Mouse (Mus musculus) kidney, adult 2 months (tissue): ENCODE results near the gene Grin2d.

Experiments
- CTCF ChIP-seq: fragments of 200-500 bp; conservative IDR thresholded peaks from 2 replicates; pipeline ENCODE4 v1.5.1; 2011; ENCODE audit warnings: low read depth, mild to moderate bottlenecking, control low read depth, low read length, moderate library complexity, mixed read lengths; ENCODE audit not compliant: insufficient read depth, insufficient read length
- POLR2A ChIP-seq: fragments of 200-500 bp; IDR thresholded peaks from one replicate; pipeline ENCODE4 v1.6.1; 2011; ENCODE audit warnings: low read depth, low read length, control low read depth

- TF ChIP-seq CTCF (no peak), POLR2A (no peak)
Observed at GRCm38 (mm10) chr7:45830427-45831127, 47.6 kb downstream of the Grin2d start, which contains the start of gene Grwd1.
